Mouse (Mus musculus): ENCODE results near the gene Car10.

DNA sequence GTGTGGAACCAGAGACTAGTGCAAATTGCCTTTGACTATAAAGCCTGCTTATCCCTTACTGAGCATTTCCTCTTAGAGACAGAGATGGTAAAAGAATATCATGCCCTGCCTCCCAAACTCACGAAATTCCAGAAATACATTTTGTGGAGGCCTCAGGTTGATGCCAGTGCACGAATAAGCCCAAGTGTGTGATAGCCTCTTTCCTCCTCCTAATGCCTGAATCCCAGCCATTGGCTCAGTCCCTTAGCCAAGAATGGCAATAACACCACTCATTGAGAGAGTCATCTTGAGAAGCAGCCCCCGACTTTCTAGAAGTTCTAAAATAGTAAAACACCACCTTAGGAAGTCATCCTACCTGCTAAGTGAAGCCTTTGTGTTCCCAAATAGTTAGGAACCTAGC, 424.7 kb downstream of the Car10 start:
- TF ChIP-seq POLR2A (IDR thresholded peaks at IDR 0.05; ENCODE audit: borderline replicate concordance, control insufficient read depth, low read depth, low read length) (no peak), CTCF (IDR thresholded peaks at IDR 0.05; ENCODE audit: control insufficient read depth, insufficient read depth, low read length) (no peak)

Measured in bone marrow, adult 2 months (tissue).